Mouse (Mus musculus): ENCODE results near the gene Gm20479.

DNA sequence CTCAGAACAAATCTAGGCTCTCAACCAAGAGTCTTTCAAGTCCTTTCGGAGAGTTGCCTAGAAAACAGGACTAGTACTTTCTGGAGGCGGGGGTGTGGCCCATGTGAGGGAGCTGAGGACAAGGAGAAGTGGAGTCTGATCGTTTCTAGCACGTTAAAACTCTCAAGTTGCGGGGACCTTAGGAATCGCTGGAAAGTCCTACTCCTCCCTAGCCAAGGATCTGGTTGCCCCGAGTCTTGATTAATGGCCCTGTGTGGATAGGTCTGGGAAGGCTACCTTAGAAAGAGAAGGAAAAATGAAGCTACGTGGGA lies 25.7 kb downstream of the Gm20479 start:
- TF ChIP-seq NELFE (IDR thresholded peaks at IDR 0.05; ENCODE audit: low read depth, low read length) (no peak), CTCF (conservative IDR thresholded peaks at IDR 0.05 in 1 of 2, IDR thresholded peaks at IDR 0.05 in 1 of 2; ENCODE audit: low read depth in 2 of 2, low read length in 2 of 2) (no peak)
